Mouse (Mus musculus) testis, postnatal 10 days (tissue): ENCODE results near the gene Pagr1b.

Source experiments
- DNase-seq: peaks from one replicate; pipeline ENCODE4 v3.0.0; 2021; ENCODE audit warnings: low spot score

The Pagr1b gene

GRCm38 (mm10) chr7:127019306-127019960 is 3.1 kb upstream of the Pagr1b start:
- no peak for DNase-seq

- DNase-seq, result no peak
These were observed 2.4 kb upstream of the Pagr1b start for GRCm38 (mm10) chr7:127018416-127019305.

GRCm38 (mm10) chr7:127017950-127018345 is 1.7 kb upstream of the Pagr1b start:
- no peak for DNase-seq

- DNase-seq, result peak; percentile 96
These were observed 976 bp upstream of the Pagr1b start, which contains the start of gene Pagr1a for GRCm38 (mm10) chr7:127016971-127017949. TSS of gene Pagr1a (minus strand) at chr7:127017352.

GRCm38 (mm10) chr7:127016486-127016938 is 228 bp upstream of the Pagr1b start:
- DNase-seq, result peak; percentile 69

GRCm38 (mm10) chr7:127016081-127016480 is 203 bp downstream of the Pagr1b start:
- DNase-seq, result no peak

- no peak for DNase-seq
These were observed 1.3 kb downstream of the Pagr1b start for GRCm38 (mm10) chr7:127014993-127015392.

GRCm38 (mm10) chr7:127014320-127014719 is 2.0 kb downstream of the Pagr1b start, which contains the start of gene Mvp:
TSS of gene Mvp (minus strand) at chr7:127014621.
- DNase-seq, result peak; percentile 76

GRCm38 (mm10) chr7:127013385-127013784 is 2.9 kb downstream of the Pagr1b start:
- DNase-seq, result no peak

GRCm38 (mm10) chr7:127012845-127013244 is 3.4 kb downstream of the Pagr1b start:
- DNase-seq, result no peak

- no peak for DNase-seq
These were observed 3.9 kb downstream of the Pagr1b start for GRCm38 (mm10) chr7:127012374-127012773.

GRCm38 (mm10) chr7:127011717-127012116 is 4.6 kb downstream of the Pagr1b start:
- no peak for DNase-seq

- no peak for DNase-seq
These were observed 5.2 kb downstream of the Pagr1b start for GRCm38 (mm10) chr7:127011051-127011450.

- peak; percentile 44 for DNase-seq
These were observed 6.8 kb downstream of the Pagr1b start for GRCm38 (mm10) chr7:127009307-127010085.

- peak; percentile 76 for DNase-seq
These were observed 7.9 kb downstream of the Pagr1b start for GRCm38 (mm10) chr7:127008239-127009019.

GRCm38 (mm10) chr7:127007313-127008024 is 8.8 kb downstream of the Pagr1b start:
- no peak for DNase-seq

- DNase-seq, result no peak
These were observed 12.0 kb downstream of the Pagr1b start for GRCm38 (mm10) chr7:127004122-127004875.

- DNase-seq, result no peak
These were observed 12.7 kb downstream of the Pagr1b start for GRCm38 (mm10) chr7:127003620-127004019.

GRCm38 (mm10) chr7:126999568-126999967 is 16.7 kb downstream of the Pagr1b start:
- no peak for DNase-seq
